Mouse (Mus musculus) embryonic facial prominence, embryonic 12.5 days (tissue): ENCODE measurements around the gene Slc30a10. TPM values are rescaled to one million over a fixed set of nuclear protein-coding genes. Genes with fewer than 3 reads are reported as not detected.

Source experiments
- polyA plus RNA-seq: library from polyadenylated mRNA; unstranded; fragments of >200 nt; fragmentation: Nextera tagmentation; extraction: Ambion mirVana; gene quantifications from 2 replicates; pipeline ENCODE4 v1.2.1, GENCODE M21; 2016

Slc30a10 gene
- polyA plus RNA-seq, 1 experiment from 2014 or later, result 1.00 TPM

Other genes with a start within 250 kb of the Slc30a10 start
- 29.1 and 29.8 TPM in 2 replicates for gene Iars2, start 125.5 kb upstream of the Slc30a10 start, polyA plus RNA-seq
- gene Bpnt1, start 122.7 kb upstream of the Slc30a10 start, polyA plus RNA-seq, result 25.7 and 26.5 TPM in 2 replicates
- gene Eprs, start 91.8 kb upstream of the Slc30a10 start, polyA plus RNA-seq, result 141 and 163 TPM in 2 replicates